16 mouse cellular contexts compared by ENCODE assay signal in the genomic region with DNA sequence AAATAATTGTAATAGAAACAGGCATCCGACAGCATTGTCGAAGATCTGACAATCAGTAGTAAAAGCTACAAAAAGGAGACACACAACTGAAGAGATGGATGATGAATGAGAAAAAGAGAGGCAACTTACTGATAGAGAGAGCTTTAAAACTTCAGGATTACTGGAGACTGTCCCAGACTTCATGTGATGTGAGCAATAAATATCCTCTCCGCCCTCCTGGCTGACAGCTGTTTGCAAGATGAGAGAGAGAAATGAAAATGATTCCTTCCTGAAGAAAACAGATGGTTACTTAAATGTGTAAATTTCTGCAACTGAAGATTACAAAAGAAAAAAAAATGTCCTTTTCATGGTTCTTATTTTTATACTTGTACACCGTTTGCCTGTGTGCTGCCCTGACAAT.
DNase-seq lines count a peak whose midpoint lies in the region.
"Had no signal": no experiment of that assay in that cellular context is flagged by ENCODE, and none has a peak within 500 bp of the region (broad histone marks: within the 10 kb centered on the region; RNA-seq: fewer than 3 reads in every experiment).

No protein-coding gene starts in this region.

- peak; percentile 70 for DNase-seq in right cerebral cortex, adult 18-20 months
- DNase-seq in right cerebral cortex, postnatal 4 days: no peak
- peak; percentile 25 to 30 for DNase-seq in layer of hippocampus, adult 8-10 months (ENCODE audit: low spot score in 2 of 2)
- peak; percentile 37 to 67 for DNase-seq in left cerebral cortex, postnatal 14 days (ENCODE audit: low spot score in 2 of 2)
- peak; percentile 84 for DNase-seq in telencephalon, adult 2 months (ENCODE audit: low read depth, low spot score)
- no peak for DNase-seq in embryo, embryonic 11 days
- DNase-seq in embryo, embryonic 9.5 days (ENCODE audit: extremely low spot score): no peak
- DNase-seq in lung, postnatal 36 days: no peak
- DNase-seq: adrenal gland, postnatal 14 days; cerebellum, adult 9-10 months; gastrocnemius, postnatal 14 days; heart, adult 2 months; kidney, adult 9 months; kidney, postnatal 4 days; lung, postnatal 4 days; thymus, postnatal 25 days had no signal

- intact Hi-C loops in left cerebral cortex, postnatal 14 days (cut with DNase I): no loop called here

Comparison
In these comparisons a context has a peak if more than half of its experiments do, and no peak if none do; other contexts are left out.
1. DNase-seq: peak in right cerebral cortex, adult 18-20 months (single experiment), layer of hippocampus, adult 8-10 months (2 of 2), left cerebral cortex, postnatal 14 days (2 of 2) and telencephalon, adult 2 months (single experiment); none in right cerebral cortex, postnatal 4 days (single experiment), embryo, embryonic 11 days (single experiment), embryo, embryonic 9.5 days (single experiment) and lung, postnatal 36 days (single experiment).